Mouse (Mus musculus) hindbrain, embryonic 16.5 days (tissue): ENCODE measurements around the gene Wdfy4. TPM values are rescaled to one million over a fixed set of nuclear protein-coding genes. Genes with fewer than 3 reads are reported as not detected.

ENCODE experiments used
- ATAC-seq: fragments of 200-750 bp; cut with Nextera tagmentation; 2 replicates; pipeline ENCODE4 v1.8.0; 2017; ENCODE audit warnings: moderate TSS enrichment, moderate library complexity
- H3K27ac ChIP-seq: fragments of 300-500 bp; sonication (generic); 2 replicates; pipeline ENCODE4 v1.5.1; 2014; ENCODE audit warnings: low read depth, mild to moderate bottlenecking, control low read depth, low read length, moderate library complexity
- H3K27me3 ChIP-seq: fragments of 300-500 bp; sonication (generic); replicated peaks from 2 replicates; pipeline ENCODE4 v1.6.1; 2014; ENCODE audit warnings: low read length; ENCODE audit not compliant: control insufficient read depth, insufficient read depth
- H3K36me3 ChIP-seq: fragments of 300-500 bp; sonication (generic); 2 replicates; pipeline ENCODE4 v1.6.1; 2014; ENCODE audit warnings: mild to moderate bottlenecking, low read length, moderate library complexity, mixed read lengths; ENCODE audit not compliant: control insufficient read depth, insufficient read depth
- H3K4me1 ChIP-seq: fragments of 300-500 bp; sonication (generic); 2 replicates; pipeline ENCODE4 v1.6.1; 2014; ENCODE audit warnings: low read depth, low read length; ENCODE audit not compliant: control insufficient read depth, insufficient read depth
- H3K4me2 ChIP-seq: fragments of 300-500 bp; sonication (generic); 2 replicates; pipeline ENCODE4 v1.6.1; 2014; ENCODE audit warnings: mild to moderate bottlenecking, low read length, control low read depth, moderate library complexity
- H3K4me3 ChIP-seq: fragments of 300-500 bp; sonication (generic); 2 replicates; pipeline ENCODE4 v1.5.1; 2014; ENCODE audit warnings: mild to moderate bottlenecking, low read length, control low read depth, moderate library complexity
- H3K9ac ChIP-seq: fragments of 300-500 bp; sonication (generic); 2 replicates; pipeline ENCODE4 v1.6.1; 2014; ENCODE audit warnings: low read depth, mild to moderate bottlenecking, control low read depth, low read length, moderate library complexity
- H3K9me3 ChIP-seq: fragments of 300-500 bp; sonication (generic); 2 replicates; pipeline ENCODE4 v1.6.1; 2014; ENCODE audit warnings: mild to moderate bottlenecking, low read length, moderate library complexity; ENCODE audit not compliant: control insufficient read depth
- WGBS: fragments of 180-500 bp; shearing (Covaris S2); extraction: QIAGEN DNeasy Blood & Tissue Kit; methylation state at CpG from one replicate; pipeline ENCODE4 v1.1.7; 2014; 5-methylcytosine and 5-hydroxymethylcytosine counted together
- polyA plus RNA-seq: library from polyadenylated mRNA; unstranded; fragments of >200 nt; fragmentation: Nextera tagmentation; extraction: Ambion mirVana; gene quantifications from 2 replicates; pipeline ENCODE4 v1.2.1, GENCODE M21; 2015

Wdfy4 gene
- polyA plus RNA-seq, 1 experiment from 2014 or later: 0.15 TPM

DNA sequence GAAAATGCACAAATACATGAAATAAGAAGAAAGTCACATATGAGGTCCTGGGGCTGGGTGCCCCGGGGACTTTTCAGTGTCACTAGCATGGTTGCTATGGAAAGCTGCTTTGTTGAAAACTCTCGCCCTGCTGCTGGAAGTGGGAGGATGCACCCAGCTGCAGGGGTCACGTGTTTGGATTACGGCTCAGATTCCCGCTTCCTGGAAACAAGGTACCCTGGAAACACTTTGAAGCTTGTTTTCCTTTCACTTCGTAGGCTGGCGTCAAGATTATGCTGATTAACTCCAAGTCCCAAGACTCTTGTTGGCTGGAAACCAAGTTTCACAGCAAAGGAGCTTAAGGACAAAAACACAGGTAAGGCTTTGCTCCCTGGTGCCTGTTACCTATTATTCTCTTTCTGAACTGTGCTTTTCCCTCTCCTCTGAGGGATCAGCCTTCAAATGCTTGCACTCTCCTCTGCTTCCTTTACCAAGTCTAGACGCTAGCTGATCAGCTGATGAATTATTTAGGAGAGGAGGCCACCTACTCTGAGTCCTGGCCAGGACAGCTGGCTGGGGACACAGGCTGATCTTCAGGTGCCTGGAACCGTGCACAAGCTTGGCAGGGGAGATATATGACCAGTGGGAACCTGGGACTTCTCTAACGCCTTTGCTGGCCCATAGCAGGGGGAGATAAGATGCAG is 190.2 kb downstream of the Wdfy4 start:
- peak; percentile 48; the same call in 1 of the 2 replicates for ATAC-seq
- no peak overlapping the region for H3K4me3 ChIP-seq

DNA sequence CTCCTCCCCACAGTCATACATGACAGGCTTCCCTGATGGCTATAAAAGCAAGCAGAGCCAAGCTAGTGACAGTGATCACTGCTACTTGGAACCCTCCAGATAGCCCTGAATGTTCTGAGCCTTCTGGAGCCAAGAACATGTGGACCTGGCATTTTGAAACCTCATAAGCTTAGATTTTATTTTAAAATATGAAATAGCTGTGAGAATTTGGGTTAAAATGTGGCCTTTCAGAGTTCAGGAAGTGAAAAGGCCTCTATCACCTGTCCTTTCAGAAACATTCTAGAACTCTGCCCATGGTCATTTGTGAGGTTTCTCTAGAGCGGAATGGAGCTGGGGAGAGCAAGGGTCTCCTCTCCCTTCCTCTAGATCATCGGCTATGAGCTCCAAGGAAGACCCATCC is 194.2 kb downstream of the Wdfy4 start, which contains the start of gene Lrrc18:
Gene Lrrc18, plus strand, starts transcription at position 301 of the 400 bp plus-strand sequence.
- Histone ChIP-seq H3K27ac (no peak within 1 kb of the TSS), H3K27me3 (no peaks in the 10 kb centered on the region), H3K4me2 (no peak within 1 kb of the TSS), H3K9me3 (no peaks in the 10 kb centered on the region), H3K9ac (no peak within 1 kb of the TSS), H3K4me1 (peaks cover 13% of the 10 kb centered on the region), H3K4me3 (no peak within 1 kb of the TSS), H3K36me3 (no peaks in the 10 kb centered on the region)
- 90% methylated on average over 2 of the region's 2 CpGs for WGBS
- ATAC-seq: no peak

More for the DNA sequence above, 190.2 kb downstream of the Wdfy4 start:
- peak overlapping the region; percentile 46 for H3K4me2 ChIP-seq
- H3K27me3 ChIP-seq: no peaks in the 10 kb centered on the region
- H3K36me3 ChIP-seq: no peaks in the 10 kb centered on the region
- H3K27ac ChIP-seq: no peak overlapping the region
- H3K9me3 ChIP-seq: no peaks in the 10 kb centered on the region
- H3K4me1 ChIP-seq: peaks cover 18% of the 10 kb centered on the region
- H3K9ac ChIP-seq: peak overlapping the region; percentile 39
- 3% methylated on average over 10 of the region's 10 CpGs for WGBS

GRCm38 (mm10) chr14:32986659-32987058 is 198.6 kb downstream of the Wdfy4 start:
- Histone ChIP-seq H3K9me3 (no peaks in the 10 kb centered on the region), H3K4me2 (no peak overlapping the region), H3K4me1 (no peaks in the 10 kb centered on the region), H3K27me3 (no peaks in the 10 kb centered on the region), H3K36me3 (no peaks in the 10 kb centered on the region), H3K9ac (no peak overlapping the region), H3K4me3 (no peak overlapping the region), H3K27ac (no peak overlapping the region)
- 44% methylated on average over 4 of the region's 4 CpGs for WGBS
- no peak for ATAC-seq

GRCm38 (mm10) chr14:32984176-32984738 is 201.1 kb downstream of the Wdfy4 start:
- no peaks in the 10 kb centered on the region for H3K27me3 ChIP-seq
- H3K4me3 ChIP-seq: no peak overlapping the region
- H3K36me3 ChIP-seq: no peaks in the 10 kb centered on the region
- no peak for ATAC-seq
- 76% methylated on average over 6 of the region's 6 CpGs for WGBS
- H3K27ac ChIP-seq: no peak overlapping the region
- no peak overlapping the region for H3K4me2 ChIP-seq
- no peaks in the 10 kb centered on the region for H3K4me1 ChIP-seq
- no peaks in the 10 kb centered on the region for H3K9me3 ChIP-seq
- H3K9ac ChIP-seq: no peak overlapping the region

- Histone ChIP-seq H3K27me3 (no peaks in the 10 kb centered on the region; the same call in 1 of the 2 replicates), H3K9ac (no peak overlapping the region), H3K4me1 (no peaks in the 10 kb centered on the region), H3K27ac (no peak overlapping the region), H3K36me3 (no peaks in the 10 kb centered on the region), H3K9me3 (no peaks in the 10 kb centered on the region), H3K4me2 (no peak overlapping the region), H3K4me3 (no peak overlapping the region)
- 74% methylated on average over 9 of the region's 9 CpGs for WGBS
- ATAC-seq: no peak
Observed at GRCm38 (mm10) chr14:32970700-32971099, 214.6 kb downstream of the Wdfy4 start.

- Histone ChIP-seq H3K27ac (no peak overlapping the region), H3K36me3 (no peaks in the 10 kb centered on the region), H3K9me3 (no peaks in the 10 kb centered on the region), H3K9ac (no peak overlapping the region), H3K4me3 (no peak overlapping the region), H3K4me2 (no peak overlapping the region), H3K4me1 (no peaks in the 10 kb centered on the region), H3K27me3 (no peaks in the 10 kb centered on the region)
- ATAC-seq: no peak
- 85% methylated on average over 10 of the region's 10 CpGs for WGBS
Observed at GRCm38 (mm10) chr14:32964742-32965141, 220.6 kb downstream of the Wdfy4 start.

- no peaks in the 10 kb centered on the region; the same call in 1 of the 2 replicates for H3K27me3 ChIP-seq
- no peak overlapping the region for H3K9ac ChIP-seq
- peaks cover 6% of the 10 kb centered on the region; the same call in 1 of the 2 replicates for H3K4me1 ChIP-seq
- no peak overlapping the region for H3K27ac ChIP-seq
- 36% methylated on average over 5 of the region's 5 CpGs for WGBS
- ATAC-seq: peak; percentile 24
- H3K4me3 ChIP-seq: no peak overlapping the region
- no peaks in the 10 kb centered on the region for H3K9me3 ChIP-seq
- H3K4me2 ChIP-seq: no peak overlapping the region
- no peaks in the 10 kb centered on the region for H3K36me3 ChIP-seq
Observed at GRCm38 (mm10) chr14:32960481-32960880, 224.8 kb downstream of the Wdfy4 start.

- ATAC-seq: no peak
- no peaks in the 10 kb centered on the region for H3K9me3 ChIP-seq
- no peaks in the 10 kb centered on the region; the same call in 1 of the 2 replicates for H3K27me3 ChIP-seq
- no peak overlapping the region for H3K27ac ChIP-seq
- WGBS: 72% methylated on average over 8 of the region's 8 CpGs
- H3K36me3 ChIP-seq: no peaks in the 10 kb centered on the region
- peaks cover 6% of the 10 kb centered on the region; the same call in 1 of the 2 replicates for H3K4me1 ChIP-seq
- H3K4me3 ChIP-seq: no peak overlapping the region
- no peak overlapping the region for H3K4me2 ChIP-seq
- H3K9ac ChIP-seq: no peak overlapping the region
Observed at GRCm38 (mm10) chr14:32958671-32959070, 226.6 kb downstream of the Wdfy4 start.

- Histone ChIP-seq H3K36me3 (no peaks in the 10 kb centered on the region), H3K27ac (no peak overlapping the region), H3K27me3 (no peaks in the 10 kb centered on the region; the same call in 1 of the 2 replicates), H3K4me1 (peaks cover 6% of the 10 kb centered on the region), H3K9me3 (no peaks in the 10 kb centered on the region), H3K4me3 (no peak overlapping the region), H3K4me2 (no peak overlapping the region), H3K9ac (no peak overlapping the region)
- peak; percentile 66 for ATAC-seq
- 56% methylated on average over 8 of the region's 8 CpGs for WGBS
Observed at GRCm38 (mm10) chr14:32956486-32956885, 228.8 kb downstream of the Wdfy4 start.
